Mouse (Mus musculus) C2C12 (cell line): ENCODE measurements at regions not wholly inside any gene's neighbourhood (a gene's known extent, or its start where the extent isn't known, plus 50 kb on each side); places are given as distances from the start of the nearest gene placed in this dataset.

Source experiments
- H3K27me3 ChIP-seq: one replicate; pipeline ENCODE4 v1.6.1; 2011; ENCODE audit not compliant: control insufficient read depth, insufficient read depth, insufficient read length
- H3K36me3 ChIP-seq: one replicate; pipeline ENCODE4 v1.6.1; 2011; ENCODE audit not compliant: control insufficient read depth, insufficient read depth
- H3K4me3 ChIP-seq: one replicate; pipeline ENCODE4 v1.5.1; 2011; ENCODE audit warnings: mild to moderate bottlenecking, control low read depth; ENCODE audit not compliant: poor library complexity, insufficient read depth, severe bottlenecking
- H3K79me2 ChIP-seq: one replicate; pipeline ENCODE4 v1.6.1; 2011; ENCODE audit not compliant: control insufficient read depth, insufficient read depth
- H3K79me3 ChIP-seq: one replicate; pipeline ENCODE4 v1.6.1; 2011; ENCODE audit warnings: low read depth, control low read depth
- H3ac ChIP-seq: one replicate; pipeline ENCODE3; 2011; ENCODE audit warnings: low read depth; ENCODE audit not compliant: control insufficient read depth, insufficient read length
- CEBPB ChIP-seq: IDR thresholded peaks from one replicate; pipeline ENCODE4 v1.6.1; 2011; ENCODE audit warnings: low read depth, mild to moderate bottlenecking, control low read depth, moderate library complexity
- CTCF ChIP-seq: IDR thresholded peaks from one replicate; pipeline ENCODE4 v1.5.1; 2011; ENCODE audit not compliant: control insufficient read depth, insufficient read depth, insufficient read length
- FOSL1 ChIP-seq: IDR thresholded peaks from one replicate; pipeline ENCODE4 v1.8.0; 2011; ENCODE audit warnings: mild to moderate bottlenecking, low read length; ENCODE audit not compliant: poor library complexity, insufficient read depth, severe bottlenecking
- MAX ChIP-seq: IDR thresholded peaks from one replicate; pipeline ENCODE4 v1.6.1; 2011; ENCODE audit warnings: mild to moderate bottlenecking, control low read depth
- MYOD1 ChIP-seq: IDR thresholded peaks from one replicate; pipeline ENCODE4 v1.6.1; 2011; ENCODE audit warnings: low read depth; ENCODE audit not compliant: control insufficient read depth, insufficient read length
- MYOG ChIP-seq: IDR thresholded peaks from one replicate; pipeline ENCODE4 v1.6.1; 2011; ENCODE audit not compliant: control insufficient read depth, insufficient read length; ENCODE audit errors: extremely low read depth
- USF1 ChIP-seq: IDR thresholded peaks from one replicate; pipeline ENCODE4 v1.6.1; 2011; ENCODE audit warnings: low read depth, mild to moderate bottlenecking, control low read depth, moderate library complexity

- no peak overlapping the region for H3K4me3 ChIP-seq
- H3K36me3 ChIP-seq: no peaks in the 10 kb centered on the region
- no peak overlapping the region for H3ac ChIP-seq
- peaks cover 4% of the 10 kb centered on the region for H3K27me3 ChIP-seq
- no peak for TF ChIP-seq MAX
- no peak for TF ChIP-seq FOSL1
- no peak for TF ChIP-seq MYOD1
- TF ChIP-seq USF1: no peak
- no peak for TF ChIP-seq MYOG
- TF ChIP-seq CTCF: no peak
- TF ChIP-seq CEBPB: no peak
- no peaks in the 10 kb centered on the region for H3K79me3 ChIP-seq
- H3K79me2 ChIP-seq: no peaks in the 10 kb centered on the region
Observed at GRCm38 (mm10) chr8:78147170-78147569, 65.9 kb upstream of the Ttc29 start.

- Histone ChIP-seq H3K36me3 (no peaks in the 10 kb centered on the region), H3K79me3 (no peaks in the 10 kb centered on the region), H3K4me3 (no peak overlapping the region), H3ac (no peak overlapping the region), H3K79me2 (no peaks in the 10 kb centered on the region), H3K27me3 (peaks cover 4% of the 10 kb centered on the region)
- TF ChIP-seq MAX: no peak
- TF ChIP-seq MYOD1: no peak
- no peak for TF ChIP-seq MYOG
- TF ChIP-seq CEBPB: no peak
- no peak for TF ChIP-seq FOSL1
- TF ChIP-seq CTCF: no peak
- no peak for TF ChIP-seq USF1
Observed at GRCm38 (mm10) chr8:78148006-78148405, 65.1 kb upstream of the Ttc29 start.

- Histone ChIP-seq H3K79me3 (no peaks in the 10 kb centered on the region), H3ac (no peak overlapping the region), H3K27me3 (no peaks in the 10 kb centered on the region), H3K36me3 (no peaks in the 10 kb centered on the region), H3K79me2 (no peaks in the 10 kb centered on the region), H3K4me3 (no peak overlapping the region)
- TF ChIP-seq MAX (no peak), MYOG (no peak), CEBPB (no peak), MYOD1 (no peak), USF1 (no peak), FOSL1 (no peak), CTCF (no peak)
Observed at GRCm38 (mm10) chr8:78154873-78155272, 58.2 kb upstream of the Ttc29 start.

- Histone ChIP-seq H3K79me2 (no peaks in the 10 kb centered on the region), H3ac (no peak overlapping the region), H3K27me3 (no peaks in the 10 kb centered on the region), H3K4me3 (no peak overlapping the region), H3K36me3 (no peaks in the 10 kb centered on the region), H3K79me3 (no peaks in the 10 kb centered on the region)
- TF ChIP-seq FOSL1 (no peak), MYOG (no peak), USF1 (no peak), MAX (no peak), CEBPB (no peak), MYOD1 (no peak), CTCF (no peak)
Observed at GRCm38 (mm10) chr8:78162046-78162445, 51.1 kb upstream of the Ttc29 start.

GRCm38 (mm10) chr8:78162763-78163508, 50.2 kb upstream of the Ttc29 start:
- no peak overlapping the region for H3K4me3 ChIP-seq
- TF ChIP-seq USF1 (no peak), MYOD1 (no peak), CEBPB (no peak), MYOG (no peak), CTCF (no peak), FOSL1 (no peak), MAX (no peak)
- H3K79me2 ChIP-seq: no peaks in the 10 kb centered on the region

More at GRCm38 (mm10) chr8:78162763-78163508, 50.2 kb upstream of the Ttc29 start:
- no peaks in the 10 kb centered on the region for H3K36me3 ChIP-seq
- H3K27me3 ChIP-seq: no peaks in the 10 kb centered on the region
- H3K79me3 ChIP-seq: no peaks in the 10 kb centered on the region
- no peak overlapping the region for H3ac ChIP-seq
